Mouse (Mus musculus): ENCODE measurements around the gene Pla2g5. TPM values are rescaled to one million over a fixed set of nuclear protein-coding genes. Genes with fewer than 3 reads are reported as not detected.
"Not testable (repeated sequence)": the region's sequence is repeated elsewhere in the genome, so short reads cannot be mapped to it uniquely, and the experiment has no call there.

The Pla2g5 gene
- polyA plus RNA-seq, 1 experiment from 2014 or later = not detected

GRCm38 (mm10) chr4:138825751-138826567, 37.3 kb downstream of the Pla2g5 start:
- 33% methylated on average over 18 of the region's 18 CpGs for WGBS (ENCODE audit: insufficient replicate concordance)
- Histone ChIP-seq H3K9me3 (ENCODE audit: low read length) (peaks cover 3% of the 10 kb centered on the region; the same call in 1 of the 2 replicates), H3K36me3 (replicated peaks; ENCODE audit: insufficient read depth, low read length) (no peaks in the 10 kb centered on the region), H3K4me2 (ENCODE audit: low read depth, low read length) (no peak overlapping the region), H3K4me1 (ENCODE audit: insufficient read depth) (no peaks in the 10 kb centered on the region), H3K27me3 (ENCODE audit: insufficient read depth, low read length) (0 out of 2 replicates have a peak, but pooled peaks cover 3% of the 10 kb centered on the region), H3K9ac (replicated peaks) (no peak overlapping the region), H3K4me3 (ENCODE audit: low read depth, low read length) (no peak overlapping the region), H3K27ac (ENCODE audit: low read depth) (no peak overlapping the region)
- ATAC-seq (no peak), DNase-seq (no peak)
- no peak for TF ChIP-seq EP300 (IDR thresholded peaks at IDR 0.05; ENCODE audit: low read depth)
- TF ChIP-seq CTCF (IDR thresholded peaks at IDR 0.05; ENCODE audit: low read depth) = no peak

GRCm38 (mm10) chr4:138824660-138825059, 38.6 kb downstream of the Pla2g5 start:
- TF ChIP-seq EP300 (IDR thresholded peaks at IDR 0.05; ENCODE audit: low read depth) = no peak
- TF ChIP-seq CTCF (IDR thresholded peaks at IDR 0.05; ENCODE audit: low read depth) = no peak
- no peak overlapping the region for H3K4me2 ChIP-seq (ENCODE audit: low read depth, low read length)
- peaks cover 3% of the 10 kb centered on the region; the same call in 1 of the 2 replicates for H3K9me3 ChIP-seq (ENCODE audit: low read length)
- ATAC-seq (no peak), DNase-seq (no peak)
- no peak overlapping the region for H3K4me3 ChIP-seq (ENCODE audit: low read depth, low read length)
- 79% methylated on average over 2 of the region's 2 CpGs for WGBS (ENCODE audit: insufficient replicate concordance)
- no peaks in the 10 kb centered on the region for H3K36me3 ChIP-seq (replicated peaks; ENCODE audit: insufficient read depth, low read length)
- H3K27ac ChIP-seq (ENCODE audit: low read depth) = no peak overlapping the region
- H3K9ac ChIP-seq (replicated peaks) = no peak overlapping the region
- no peaks in the 10 kb centered on the region for H3K4me1 ChIP-seq (ENCODE audit: insufficient read depth)
- H3K27me3 ChIP-seq (ENCODE audit: insufficient read depth, low read length) = 0 out of 2 replicates have a peak, but pooled peaks cover 3% of the 10 kb centered on the region

- H3K27ac ChIP-seq (ENCODE audit: low read depth); H3K27me3 ChIP-seq (ENCODE audit: insufficient read depth, low read length); H3K4me1 ChIP-seq (ENCODE audit: insufficient read depth); ATAC-seq; H3K36me3 ChIP-seq (replicated peaks; ENCODE audit: insufficient read depth, low read length); H3K9ac ChIP-seq (replicated peaks); H3K4me2 ChIP-seq (ENCODE audit: low read depth, low read length); DNase-seq; H3K4me3 ChIP-seq (ENCODE audit: low read depth, low read length); H3K9me3 ChIP-seq (ENCODE audit: low read length): not testable (repeated sequence)
- WGBS (ENCODE audit: insufficient replicate concordance) = 69% methylated on average over 2 of the region's 2 CpGs
These were observed 39.1 kb downstream of the Pla2g5 start for GRCm38 (mm10) chr4:138824161-138824560.

- TF ChIP-seq CTCF (IDR thresholded peaks at IDR 0.05; ENCODE audit: low read depth) (no peak), EP300 (IDR thresholded peaks at IDR 0.05; ENCODE audit: low read depth) (no peak)
- ATAC-seq (no peak), DNase-seq (no peak)
- H3K4me3 ChIP-seq (ENCODE audit: low read depth, low read length) = no peak overlapping the region
- WGBS (ENCODE audit: insufficient replicate concordance) = 70% methylated on average over 2 of the region's 2 CpGs
- no peak overlapping the region for H3K4me2 ChIP-seq (ENCODE audit: low read depth, low read length)
- H3K9me3 ChIP-seq (ENCODE audit: low read length) = peaks cover 3% of the 10 kb centered on the region; the same call in 1 of the 2 replicates
- H3K27me3 ChIP-seq (ENCODE audit: insufficient read depth, low read length) = no peaks in the 10 kb centered on the region
- no peak overlapping the region for H3K27ac ChIP-seq (ENCODE audit: low read depth)
- no peaks in the 10 kb centered on the region for H3K4me1 ChIP-seq (ENCODE audit: insufficient read depth)
- H3K9ac ChIP-seq (replicated peaks) = no peak overlapping the region
- no peaks in the 10 kb centered on the region for H3K36me3 ChIP-seq (replicated peaks; ENCODE audit: insufficient read depth, low read length)
These were observed 42.2 kb downstream of the Pla2g5 start for GRCm38 (mm10) chr4:138821036-138821435.

GRCm38 (mm10) chr4:138819101-138819500, 44.2 kb downstream of the Pla2g5 start:
- no peak overlapping the region for H3K4me2 ChIP-seq (ENCODE audit: low read depth, low read length)
- no peak overlapping the region for H3K9ac ChIP-seq (replicated peaks)
- H3K27me3 ChIP-seq (ENCODE audit: insufficient read depth, low read length) = no peaks in the 10 kb centered on the region
- ATAC-seq (no peak), DNase-seq (no peak)
- no peak overlapping the region for H3K27ac ChIP-seq (ENCODE audit: low read depth)
- no peaks in the 10 kb centered on the region for H3K4me1 ChIP-seq (ENCODE audit: insufficient read depth)
- TF ChIP-seq CTCF (IDR thresholded peaks at IDR 0.05; ENCODE audit: low read depth) (no peak), EP300 (IDR thresholded peaks at IDR 0.05; ENCODE audit: low read depth) (no peak)
- no peaks in the 10 kb centered on the region for H3K36me3 ChIP-seq (replicated peaks; ENCODE audit: insufficient read depth, low read length)
- H3K4me3 ChIP-seq (ENCODE audit: low read depth, low read length) = no peak overlapping the region
- H3K9me3 ChIP-seq (ENCODE audit: low read length) = peaks cover 3% of the 10 kb centered on the region; the same call in 1 of the 2 replicates
- 47% methylated on average over 8 of the region's 8 CpGs for WGBS (ENCODE audit: insufficient replicate concordance)

- H3K9me3 ChIP-seq (ENCODE audit: low read length) = no peaks in the 10 kb centered on the region
- H3K36me3 ChIP-seq (replicated peaks; ENCODE audit: insufficient read depth, low read length) = no peaks in the 10 kb centered on the region
- TF ChIP-seq EP300 (IDR thresholded peaks at IDR 0.05; ENCODE audit: low read depth) = no peak
- no peak overlapping the region for H3K4me3 ChIP-seq (ENCODE audit: low read depth, low read length)
- peaks cover 5% of the 10 kb centered on the region; the same call in 1 of the 2 replicates for H3K27me3 ChIP-seq (ENCODE audit: insufficient read depth, low read length)
- WGBS (ENCODE audit: insufficient replicate concordance) = 61% methylated on average over 6 of the region's 6 CpGs
- no peak for DNase-seq
- no peak overlapping the region for H3K9ac ChIP-seq (replicated peaks)
- no peaks in the 10 kb centered on the region for H3K4me1 ChIP-seq (ENCODE audit: insufficient read depth)
- H3K27ac ChIP-seq (ENCODE audit: low read depth) = no peak overlapping the region
- H3K4me2 ChIP-seq (ENCODE audit: low read depth, low read length) = no peak overlapping the region
- no peak for ATAC-seq
These were observed 45.5 kb downstream of the Pla2g5 start for GRCm38 (mm10) chr4:138817736-138818135.

Measured in liver, postnatal 0 days (tissue).